Mouse (Mus musculus): ENCODE data around the gene Gm6169. TPM values are rescaled to one million over a fixed set of nuclear protein-coding genes. Genes with fewer than 3 reads are reported as not detected.

Gene Gm6169
- polyA plus RNA-seq, 1 experiment from 2014 or later: 1.9 TPM

- Histone ChIP-seq H3K4me2 (no peak overlapping the region), H3K27ac (no peak overlapping the region), H3K4me1 (replicated peaks) (no peaks in the 10 kb centered on the region), H3K36me3 (no peaks in the 10 kb centered on the region), H3K27me3 (no peaks in the 10 kb centered on the region), H3K4me3 (no peak overlapping the region), H3K9ac (no peak overlapping the region), H3K9me3 (replicated peaks) (no peaks in the 10 kb centered on the region)
- no peak for ATAC-seq (replicated peaks; ENCODE audit: insufficient number of reproducible peaks, insufficient read depth, low FRiP score, low read depth)
- 59% methylated on average over 4 of the region's 4 CpGs for WGBS
These were observed 3.3 kb downstream of the Gm6169 start for GRCm38 (mm10) chr13:97095726-97096125.

- 92% methylated on average over 3 of the region's 3 CpGs for WGBS
- no peak for ATAC-seq (replicated peaks; ENCODE audit: insufficient number of reproducible peaks, insufficient read depth, low FRiP score, low read depth)
- Histone ChIP-seq H3K4me3 (no peak overlapping the region), H3K9ac (no peak overlapping the region), H3K9me3 (replicated peaks) (no peaks in the 10 kb centered on the region), H3K4me1 (replicated peaks) (no peaks in the 10 kb centered on the region), H3K36me3 (no peaks in the 10 kb centered on the region), H3K27me3 (no peaks in the 10 kb centered on the region), H3K4me2 (no peak overlapping the region), H3K27ac (no peak overlapping the region)
These were observed 10.9 kb downstream of the Gm6169 start for GRCm38 (mm10) chr13:97088183-97088582.

GRCm38 (mm10) chr13:97087421-97087820, 11.6 kb downstream of the Gm6169 start:
- WGBS: 90% methylated on average over 6 of the region's 6 CpGs
- no peak for ATAC-seq (replicated peaks; ENCODE audit: insufficient number of reproducible peaks, insufficient read depth, low FRiP score, low read depth)
- H3K4me1 ChIP-seq (replicated peaks): no peaks in the 10 kb centered on the region
- H3K36me3 ChIP-seq: no peaks in the 10 kb centered on the region
- no peaks in the 10 kb centered on the region for H3K9me3 ChIP-seq (replicated peaks)
- no peak overlapping the region for H3K27ac ChIP-seq
- no peak overlapping the region for H3K4me2 ChIP-seq
- H3K27me3 ChIP-seq: no peaks in the 10 kb centered on the region
- H3K4me3 ChIP-seq: no peak overlapping the region
- H3K9ac ChIP-seq: no peak overlapping the region

GRCm38 (mm10) chr13:97086316-97086715, 12.7 kb downstream of the Gm6169 start:
- Histone ChIP-seq H3K9ac (no peak overlapping the region), H3K9me3 (replicated peaks) (no peaks in the 10 kb centered on the region), H3K27ac (no peak overlapping the region), H3K4me1 (replicated peaks) (no peaks in the 10 kb centered on the region), H3K27me3 (no peaks in the 10 kb centered on the region), H3K36me3 (no peaks in the 10 kb centered on the region), H3K4me2 (no peak overlapping the region), H3K4me3 (no peak overlapping the region)
- 71% methylated on average over 9 of the region's 9 CpGs for WGBS
- no peak for ATAC-seq (replicated peaks; ENCODE audit: insufficient number of reproducible peaks, insufficient read depth, low FRiP score, low read depth)

- 90% methylated on average over 7 of the region's 7 CpGs for WGBS
- H3K27ac ChIP-seq: no peak overlapping the region
- no peak overlapping the region for H3K9ac ChIP-seq
These were observed 16.6 kb downstream of the Gm6169 start for GRCm38 (mm10) chr13:97082432-97082831.

GRCm38 (mm10) chr13:97080615-97081014, 18.4 kb downstream of the Gm6169 start:
- ATAC-seq (replicated peaks; ENCODE audit: insufficient number of reproducible peaks, insufficient read depth, low FRiP score, low read depth): no peak
- H3K9me3 ChIP-seq (replicated peaks): no peaks in the 10 kb centered on the region
- 77% methylated on average over 3 of the region's 3 CpGs for WGBS

More at GRCm38 (mm10) chr13:97082432-97082831, 16.6 kb downstream of the Gm6169 start:
- Histone ChIP-seq H3K36me3 (no peaks in the 10 kb centered on the region), H3K4me3 (no peak overlapping the region), H3K9me3 (replicated peaks) (no peaks in the 10 kb centered on the region), H3K4me2 (no peak overlapping the region), H3K27me3 (no peaks in the 10 kb centered on the region), H3K4me1 (replicated peaks) (no peaks in the 10 kb centered on the region)
- no peak for ATAC-seq (replicated peaks; ENCODE audit: insufficient number of reproducible peaks, insufficient read depth, low FRiP score, low read depth)

GRCm38 (mm10) chr13:97080201-97080600, 18.8 kb downstream of the Gm6169 start:
- Histone ChIP-seq H3K9ac (no peak overlapping the region), H3K36me3 (no peaks in the 10 kb centered on the region), H3K9me3 (replicated peaks) (no peaks in the 10 kb centered on the region), H3K27me3 (no peaks in the 10 kb centered on the region), H3K4me2 (no peak overlapping the region), H3K27ac (no peak overlapping the region), H3K4me3 (no peak overlapping the region), H3K4me1 (replicated peaks) (no peaks in the 10 kb centered on the region)
- WGBS: 62% methylated on average over 2 of the region's 2 CpGs
- ATAC-seq (replicated peaks; ENCODE audit: insufficient number of reproducible peaks, insufficient read depth, low FRiP score, low read depth): no peak

More at GRCm38 (mm10) chr13:97080615-97081014, 18.4 kb downstream of the Gm6169 start:
- Histone ChIP-seq H3K4me3 (no peak overlapping the region), H3K27ac (no peak overlapping the region), H3K27me3 (no peaks in the 10 kb centered on the region), H3K4me1 (replicated peaks) (no peaks in the 10 kb centered on the region), H3K4me2 (no peak overlapping the region), H3K9ac (no peak overlapping the region), H3K36me3 (no peaks in the 10 kb centered on the region)

GRCm38 (mm10) chr13:97077556-97077955, 21.5 kb downstream of the Gm6169 start:
- ATAC-seq (replicated peaks; ENCODE audit: insufficient number of reproducible peaks, insufficient read depth, low FRiP score, low read depth): no peak
- no peaks in the 10 kb centered on the region for H3K9me3 ChIP-seq (replicated peaks)
- H3K36me3 ChIP-seq: no peaks in the 10 kb centered on the region
- H3K4me2 ChIP-seq: no peak overlapping the region
- no peak overlapping the region for H3K27ac ChIP-seq
- H3K4me3 ChIP-seq: no peak overlapping the region
- 98% methylated on average over 2 of the region's 2 CpGs for WGBS
- no peaks in the 10 kb centered on the region for H3K4me1 ChIP-seq (replicated peaks)
- H3K27me3 ChIP-seq: no peaks in the 10 kb centered on the region; the same call in 1 of the 2 replicates
- H3K9ac ChIP-seq: no peak overlapping the region

- no peak for ATAC-seq (replicated peaks; ENCODE audit: insufficient number of reproducible peaks, insufficient read depth, low FRiP score, low read depth)
- H3K9ac ChIP-seq: no peak overlapping the region
- H3K27ac ChIP-seq: no peak overlapping the region
- peaks cover 9% of the 10 kb centered on the region for H3K27me3 ChIP-seq
- 0 out of 2 replicates have a peak, but pooled peaks cover 5% of the 10 kb centered on the region for H3K4me1 ChIP-seq (replicated peaks)
- H3K9me3 ChIP-seq (replicated peaks): no peaks in the 10 kb centered on the region
- H3K4me2 ChIP-seq: no peak overlapping the region
- no peak overlapping the region for H3K4me3 ChIP-seq
- H3K36me3 ChIP-seq: no peaks in the 10 kb centered on the region
- 33% methylated on average over 1 of the region's 1 CpGs for WGBS
These were observed 25.5 kb downstream of the Gm6169 start for GRCm38 (mm10) chr13:97073497-97073896.

GRCm38 (mm10) chr13:97071626-97072241, 27.3 kb downstream of the Gm6169 start:
- Histone ChIP-seq H3K27ac (peak overlapping the region; percentile 46; the same call in 1 of the 2 replicates), H3K4me3 (peak overlapping the region; percentile 88), H3K4me1 (replicated peaks) (0 out of 2 replicates have a peak, but pooled peaks cover 5% of the 10 kb centered on the region), H3K4me2 (peak overlapping the region; percentile 96), H3K36me3 (no peaks in the 10 kb centered on the region), H3K9me3 (replicated peaks) (no peaks in the 10 kb centered on the region), H3K9ac (peak overlapping the region; percentile 74), H3K27me3 (peaks cover 15% of the 10 kb centered on the region)
- peak; percentile 68 for ATAC-seq (replicated peaks; ENCODE audit: insufficient number of reproducible peaks, insufficient read depth, low FRiP score, low read depth)
- WGBS: under 1% methylated on average over 40 of the region's 76 CpGs

- no peaks in the 10 kb centered on the region for H3K9me3 ChIP-seq (replicated peaks)
- H3K27me3 ChIP-seq: peaks cover 16% of the 10 kb centered on the region
- no peaks in the 10 kb centered on the region for H3K36me3 ChIP-seq
- peak overlapping the region; percentile 46; the same call in 1 of the 2 replicates for H3K27ac ChIP-seq
- peak overlapping the region; percentile 74 for H3K9ac ChIP-seq
- H3K4me2 ChIP-seq: peak overlapping the region; percentile 96
- ATAC-seq (replicated peaks; ENCODE audit: insufficient number of reproducible peaks, insufficient read depth, low FRiP score, low read depth): peak; percentile 58
- H3K4me1 ChIP-seq (replicated peaks): 0 out of 2 replicates have a peak, but pooled peaks cover 5% of the 10 kb centered on the region
- under 1% methylated on average over 74 of the region's 85 CpGs for WGBS
- H3K4me3 ChIP-seq: peak overlapping the region; percentile 88
These were observed 28.0 kb downstream of the Gm6169 start for GRCm38 (mm10) chr13:97070931-97071625.
